Mouse (Mus musculus): ENCODE results near the gene Irf5.
"Not testable (repeated sequence)": the region's sequence is repeated elsewhere in the genome, so short reads cannot be mapped to it uniquely, and the experiment has no call there.

The Irf5 gene

GRCm38 (mm10) chr6:29527361-29528164 lies 1.1 kb downstream of the Irf5 start:
- DNase-seq: no peak

- DNase-seq: no peak
Measured at GRCm38 (mm10) chr6:29528165-29528505, 1.7 kb downstream of the Irf5 start.

- DNase-seq: no peak
Measured at GRCm38 (mm10) chr6:29528561-29529443, 2.4 kb downstream of the Irf5 start.

GRCm38 (mm10) chr6:29529444-29529820 lies 3.0 kb downstream of the Irf5 start:
- DNase-seq: no peak

- DNase-seq: no peak
Measured at GRCm38 (mm10) chr6:29530050-29530449, 3.6 kb downstream of the Irf5 start.

- peak; percentile 60 for DNase-seq
Measured at GRCm38 (mm10) chr6:29535316-29535715, 8.9 kb downstream of the Irf5 start.

GRCm38 (mm10) chr6:29536651-29537193 lies 10.3 kb downstream of the Irf5 start:
- no peak for DNase-seq

- no peak for DNase-seq
Measured at GRCm38 (mm10) chr6:29537221-29537620, 10.8 kb downstream of the Irf5 start.

- no peak for DNase-seq
Measured at GRCm38 (mm10) chr6:29539502-29539901, 13.1 kb downstream of the Irf5 start.

- DNase-seq: no peak
Measured at GRCm38 (mm10) chr6:29540223-29540622, 13.8 kb downstream of the Irf5 start.

GRCm38 (mm10) chr6:29540956-29541355 lies 14.5 kb downstream of the Irf5 start:
- no peak for DNase-seq

GRCm38 (mm10) chr6:29545611-29546010 lies 19.2 kb downstream of the Irf5 start:
- no peak for DNase-seq

GRCm38 (mm10) chr6:29547582-29547981 lies 21.2 kb downstream of the Irf5 start:
- no peak for DNase-seq

GRCm38 (mm10) chr6:29548086-29548485 lies 21.7 kb downstream of the Irf5 start:
- DNase-seq: no peak

GRCm38 (mm10) chr6:29552526-29552925 lies 26.1 kb downstream of the Irf5 start:
- no peak for DNase-seq

- DNase-seq: no peak
Measured at GRCm38 (mm10) chr6:29557112-29557511, 30.7 kb downstream of the Irf5 start.

GRCm38 (mm10) chr6:29576388-29576787 lies 50.0 kb downstream of the Irf5 start:
- not testable (repeated sequence) for DNase-seq

GRCm38 (mm10) chr6:29580770-29581169 lies 54.3 kb downstream of the Irf5 start:
- no peak for DNase-seq

- DNase-seq: no peak
Measured at GRCm38 (mm10) chr6:29581202-29581601, 54.8 kb downstream of the Irf5 start.

All from kidney, adult 18-20 months (tissue).